Mouse (Mus musculus): Measurements from ENCODE around the gene Olfr1441. TPM values are rescaled to one million over a fixed set of nuclear protein-coding genes. Genes with fewer than 3 reads are reported as not detected.

Olfr1441 gene
- total RNA-seq, 2 experiments from 2014 or later, result not detected

DNA sequence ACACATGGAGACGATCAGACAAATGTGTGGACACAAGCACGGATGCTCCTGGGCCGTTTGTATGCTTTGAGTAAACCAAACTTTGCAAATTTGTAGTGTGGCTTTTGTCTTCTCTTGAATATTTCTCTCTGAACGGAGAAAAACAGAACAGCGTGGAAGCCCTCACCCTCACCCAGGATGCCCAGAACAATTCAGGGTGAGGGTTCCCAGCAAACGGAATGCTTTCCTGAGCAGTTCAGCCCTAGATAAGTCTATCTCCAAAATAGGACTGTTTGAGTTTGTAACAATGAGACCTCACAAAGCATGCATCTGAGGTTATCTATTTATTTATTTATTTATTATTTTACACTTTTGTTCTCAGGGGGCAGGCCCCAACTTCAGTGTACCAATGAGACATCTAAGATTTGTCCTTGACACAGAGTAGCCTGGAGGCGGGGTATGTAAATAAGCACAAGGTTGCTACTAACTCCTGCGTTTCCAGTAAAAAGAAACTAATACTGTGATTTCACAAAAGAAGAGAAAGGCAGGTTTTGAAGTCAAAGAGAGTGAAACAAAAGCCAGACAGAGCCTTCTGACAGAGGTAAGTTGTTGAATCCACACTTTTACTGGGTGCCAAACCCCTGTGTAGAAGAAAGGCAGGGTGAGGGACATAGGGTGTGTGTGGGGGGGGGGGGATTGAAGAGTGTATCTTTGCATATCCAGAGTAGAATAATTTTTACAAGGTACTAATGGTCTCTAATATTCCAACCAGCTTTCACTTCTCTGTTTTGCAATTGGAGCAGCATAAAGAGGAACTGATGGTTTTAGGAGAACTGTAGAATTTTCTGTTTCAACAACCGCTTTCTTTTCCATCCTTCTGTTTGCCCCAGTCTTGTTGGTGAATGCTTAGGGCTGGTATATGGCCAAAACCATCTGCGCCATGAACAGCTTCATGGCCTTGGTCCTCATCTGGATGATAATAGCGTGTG lies 43.3 kb downstream of the Olfr1441 start, which contains the start of gene Mpeg1:
TSS of gene Mpeg1 (plus strand) at position 498 of the 968 bp plus-strand sequence.
- intact Hi-C loops (cut with DNase I), result no loop called here
- no peak for DNase-seq

DNA sequence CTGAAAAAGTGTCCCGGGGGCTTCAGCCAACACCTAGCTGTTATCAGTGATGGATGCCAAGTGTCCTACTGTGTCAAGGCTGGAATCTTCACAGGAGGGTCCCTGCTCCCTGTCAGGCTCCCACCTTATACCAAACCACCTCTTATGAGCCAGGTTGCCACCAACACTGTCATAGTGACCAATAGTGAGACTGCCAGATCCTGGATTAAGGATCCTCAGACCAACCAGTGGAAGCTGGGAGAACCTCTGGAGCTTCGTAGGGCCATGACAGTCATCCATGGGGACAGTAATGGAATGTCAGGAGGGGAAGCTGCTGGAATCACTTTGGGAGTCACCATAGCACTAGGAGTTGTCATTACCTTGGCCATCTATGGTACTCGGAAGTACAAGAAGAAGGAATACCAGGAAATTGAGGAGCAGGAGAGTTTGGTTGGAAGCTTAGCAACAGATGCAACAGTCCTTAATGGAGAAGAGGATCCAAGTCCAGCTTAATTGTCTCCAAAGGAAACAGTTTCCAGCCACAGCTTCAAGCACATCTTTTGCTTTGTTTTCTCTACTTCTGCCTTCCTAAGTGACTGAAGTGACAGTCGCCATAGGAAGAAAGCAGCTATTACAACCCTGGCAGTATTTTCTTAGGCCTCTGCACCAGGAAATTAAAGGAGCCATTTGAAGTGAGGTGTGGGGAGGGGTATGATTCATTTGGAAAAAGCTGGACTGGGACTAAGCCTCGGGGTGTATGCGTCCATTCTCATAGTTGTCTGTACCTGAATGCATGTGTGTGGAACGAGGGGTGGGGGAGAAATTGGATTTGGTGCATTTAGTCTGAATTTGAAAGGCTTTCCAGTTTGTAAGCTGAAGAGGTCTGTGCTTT lies 45.9 kb downstream of the Olfr1441 start:
- no peak for DNase-seq
- intact Hi-C loops (cut with DNase I), result no loop called here

DNA sequence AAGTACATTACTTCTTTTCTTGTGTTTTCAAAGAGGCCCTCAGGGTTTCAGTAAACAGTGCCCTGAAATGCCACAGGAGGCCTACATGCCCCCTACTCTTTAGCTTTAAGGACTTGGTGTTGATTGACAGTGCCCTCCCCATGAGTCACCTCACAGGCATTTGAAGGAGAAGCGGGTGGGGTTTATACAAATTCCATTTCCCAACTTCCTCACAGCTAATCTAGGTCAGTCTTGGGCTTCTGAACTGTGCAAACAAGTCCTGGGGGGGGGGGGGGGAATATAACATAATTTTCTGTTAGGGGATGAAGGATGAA lies 46.4 kb downstream of the Olfr1441 start:
- DNase-seq, result no peak
- intact Hi-C loops (cut with DNase I), result no loop called here

DNA sequence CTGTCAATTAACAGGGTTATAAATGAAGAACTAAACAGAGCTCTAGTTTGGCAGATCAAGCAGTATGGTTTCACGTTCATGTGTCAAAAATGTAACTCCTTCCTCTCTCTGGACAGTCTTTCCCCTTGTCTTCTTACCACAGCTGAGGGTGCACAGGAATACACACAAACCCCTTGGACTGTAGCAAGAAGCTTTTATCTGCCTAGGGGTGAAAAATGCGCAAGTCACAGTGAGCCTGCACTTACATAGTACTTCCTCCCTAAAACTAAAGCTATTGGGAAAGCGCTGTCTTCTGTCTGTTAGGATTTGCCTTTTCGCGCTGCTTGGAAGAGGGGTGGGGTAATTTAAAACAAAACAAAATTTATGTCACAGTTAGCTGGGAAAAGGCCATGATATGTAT lies 46.9 kb downstream of the Olfr1441 start:
- intact Hi-C loops (cut with DNase I), result no loop called here

DNA sequence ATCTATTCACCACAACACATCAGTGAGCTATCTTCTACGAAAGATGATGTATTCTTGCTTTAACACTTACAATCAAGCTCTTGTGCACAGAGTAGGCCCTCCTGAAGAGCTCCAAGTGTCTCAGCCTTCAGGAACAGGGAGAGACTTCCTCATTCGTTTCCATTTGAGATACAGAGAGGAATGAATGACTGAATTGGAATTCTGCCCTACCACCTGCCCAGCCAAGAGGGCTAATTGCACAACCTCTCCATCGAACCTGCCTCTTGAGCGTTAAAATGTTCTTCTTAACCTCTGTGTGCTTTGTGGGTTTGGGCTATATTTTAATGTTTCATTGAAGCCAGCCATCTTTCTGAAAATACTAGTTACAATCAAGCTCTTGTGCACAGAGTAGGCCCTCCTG lies 47.4 kb downstream of the Olfr1441 start:
- intact Hi-C loops (cut with DNase I), result loop anchor here (5.0 kb wide), 2 partner anchors 32 to 38 kb away; partner anchors contain the start of gene Dtx4

More for the DNA sequence above, 46.9 kb downstream of the Olfr1441 start:
- no peak for DNase-seq

DNA sequence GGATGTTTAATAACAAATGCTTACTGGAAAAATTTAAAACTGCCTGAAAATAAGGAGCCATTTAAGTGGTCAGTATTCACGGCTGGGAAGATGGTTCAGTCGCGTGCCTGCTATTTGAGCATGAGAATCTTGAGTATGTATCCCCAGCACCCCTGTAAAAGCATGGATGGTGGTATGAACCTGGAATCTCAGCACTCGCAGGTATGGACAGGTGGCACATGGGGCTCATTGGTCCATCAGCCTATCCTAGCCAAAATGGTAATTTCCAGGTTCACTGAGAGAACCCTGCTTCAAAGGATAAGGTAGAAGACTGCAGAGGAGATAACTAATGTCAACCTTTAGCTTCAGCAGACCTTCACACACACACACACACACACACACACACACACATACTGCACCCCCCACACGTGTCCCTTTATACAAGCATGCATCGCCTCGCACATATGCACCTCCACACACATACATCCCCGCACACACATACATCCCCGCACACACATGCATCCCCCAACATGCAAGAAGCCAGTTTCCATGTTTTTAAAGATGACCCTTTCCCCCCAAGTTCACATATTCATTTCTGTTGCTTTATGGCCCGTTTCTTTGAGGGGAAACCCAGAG lies 48.4 kb downstream of the Olfr1441 start:
- intact Hi-C loops (cut with DNase I), result loop anchor here (2.0 to 5.0 kb wide), 3 partner anchors 33 to 125 kb away; partner anchors contain the start of gene Dtx4

More for the DNA sequence above, 47.4 kb downstream of the Olfr1441 start:
- no peak for DNase-seq

DNA sequence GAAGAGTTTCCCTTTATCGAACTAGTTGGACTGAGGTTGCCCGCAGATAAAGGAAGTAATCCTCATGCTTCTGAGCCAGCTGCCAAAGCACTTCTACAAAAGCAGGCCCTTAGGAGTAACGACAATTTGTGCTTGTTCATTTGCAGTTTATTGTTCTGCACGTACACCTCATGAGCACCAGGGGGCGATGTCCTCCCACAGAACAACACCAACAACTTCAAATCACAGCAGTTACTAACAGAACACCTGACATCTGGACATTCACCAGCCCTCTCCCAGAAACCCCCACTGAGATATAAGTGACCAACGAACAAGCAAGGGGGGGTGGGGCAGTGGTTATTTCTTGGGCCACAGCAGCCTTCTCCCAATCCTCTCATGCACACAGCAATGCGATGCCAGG lies 49.0 kb downstream of the Olfr1441 start:
- peak; percentile 64 to 69 for DNase-seq
- intact Hi-C loops (cut with DNase I), result loop anchor here (2.0 to 5.0 kb wide), 3 partner anchors 34 to 125 kb away; partner anchors contain the start of gene Dtx4

More for the DNA sequence above, 48.4 kb downstream of the Olfr1441 start:
- DNase-seq, result no peak

DNA sequence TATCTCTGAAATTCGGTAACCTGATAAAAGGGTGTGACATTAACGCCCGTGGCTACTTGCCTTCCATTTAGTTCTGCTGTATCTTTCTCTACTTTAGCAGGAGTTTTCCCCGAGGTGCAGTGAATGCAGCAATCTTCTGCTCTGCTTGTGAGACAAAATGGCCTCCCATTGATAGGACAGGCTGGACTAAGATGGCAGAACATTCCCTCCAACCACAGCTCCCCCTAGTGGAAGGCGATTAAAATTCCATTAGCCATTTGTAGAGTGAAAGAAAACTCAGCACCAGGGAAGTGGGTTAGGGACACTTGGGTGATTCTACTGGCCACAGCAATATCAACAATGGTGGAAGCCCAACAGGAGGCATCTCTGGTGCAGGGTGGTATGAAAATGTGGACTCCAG lies 50.2 kb downstream of the Olfr1441 start:
- intact Hi-C loops (cut with DNase I), result loop anchor here (2.0 to 5.0 kb wide), 3 partner anchors 35 to 123 kb away; partner anchors contain the start of gene Dtx4
- peak in 1 of 2 experiments; percentile 60 for DNase-seq

DNA sequence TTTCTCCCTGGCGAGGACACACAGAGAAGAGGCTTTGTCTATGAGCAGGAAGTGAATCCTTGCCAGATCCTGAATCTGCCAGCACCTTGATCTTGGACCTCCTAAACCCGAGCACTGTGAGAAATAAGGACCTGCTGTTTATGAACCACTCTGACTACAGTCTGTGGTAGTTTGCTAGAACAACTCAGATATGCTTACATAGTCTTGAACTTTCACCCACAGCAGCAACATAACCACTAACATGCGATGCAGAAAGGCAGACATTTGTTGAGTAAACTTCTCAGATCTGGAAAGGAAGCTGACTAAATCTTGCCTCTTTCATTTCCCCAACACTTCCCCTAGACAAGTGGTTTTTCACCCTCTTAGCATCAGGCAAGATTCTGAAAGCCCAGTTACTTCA lies 54.6 kb downstream of the Olfr1441 start:
- no peak for DNase-seq
- intact Hi-C loops (cut with DNase I), result no loop called here

DNA sequence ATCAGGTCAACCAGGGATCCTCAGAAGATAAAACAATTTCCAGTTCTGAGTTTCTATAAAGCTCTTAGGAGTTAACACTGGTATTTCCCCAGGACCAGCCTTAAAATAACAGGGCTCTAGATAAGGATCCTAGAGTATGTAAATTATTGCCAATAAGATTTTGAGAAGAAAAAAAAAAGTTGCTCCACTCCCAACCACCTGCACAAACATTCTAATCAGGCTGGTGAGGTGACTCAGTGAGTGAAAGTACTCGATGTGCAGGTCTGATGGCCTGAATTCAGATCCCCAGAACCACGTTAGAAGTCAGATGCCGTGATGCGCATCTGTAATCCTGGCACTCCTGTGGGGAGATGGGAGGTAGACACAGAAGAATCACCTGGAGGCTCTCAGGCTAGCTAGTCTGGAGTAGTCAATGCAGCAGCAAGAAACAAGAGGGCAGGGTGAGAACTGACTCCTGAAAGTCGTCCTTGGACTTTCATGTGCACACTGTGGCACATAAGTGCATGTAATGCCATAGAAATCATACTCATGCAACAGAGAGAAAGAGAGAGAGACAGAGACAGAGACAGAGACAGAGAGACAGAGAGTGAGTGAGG lies 55.2 kb downstream of the Olfr1441 start:
- intact Hi-C loops (cut with DNase I), result no loop called here
- no peak for DNase-seq

Other genes starting within 250 kb of the Olfr1441 start
- gene Olfr1555-ps1, start 247.3 kb upstream of the Olfr1441 start, total RNA-seq (2021), result not detected
- gene Olfr1431, start 216.8 kb upstream of the Olfr1441 start, total RNA-seq (2021), result not detected
- not detected for gene Olfr1432, start 184.8 kb upstream of the Olfr1441 start, total RNA-seq (2021)
- gene Olfr262, start 175.8 kb upstream of the Olfr1441 start, total RNA-seq (2021), result not detected
- not detected for gene Olfr235, start 156.4 kb upstream of the Olfr1441 start, total RNA-seq (2021)
- gene Olfr1434, start 137.6 kb upstream of the Olfr1441 start, total RNA-seq (2021), result not detected
- gene Olfr1436, start 118.3 kb upstream of the Olfr1441 start, total RNA-seq (2021), result not detected
- gene Olfr1437, start 92.3 kb upstream of the Olfr1441 start, total RNA-seq (2021), result not detected
- gene Olfr1438-ps1, start 81.5 kb upstream of the Olfr1441 start, total RNA-seq (2021), result not detected
- gene Olfr1440, start 30.2 kb upstream of the Olfr1441 start, total RNA-seq (2021), result not detected
- not detected for gene Pfpl, start 10.5 kb downstream of the Olfr1441 start, total RNA-seq (2021)
- 1 to 10 TPM; 6.6 to 7.1 TPM for gene Mpeg1, start 43.3 kb downstream of the Olfr1441 start, total RNA-seq (2021)
- gene Dtx4, start 84.0 kb downstream of the Olfr1441 start, total RNA-seq (2021), result 1 to 10 TPM; 7.6 to 9.7 TPM
- 1 to 10 TPM; 5.8 to 7.3 TPM for gene Fam111a, start 128.3 kb downstream of the Olfr1441 start, total RNA-seq (2021)
- not detected for gene Gm4952, start 182.5 kb downstream of the Olfr1441 start, total RNA-seq (2021)
- not detected for gene Glyat, start 215.9 kb downstream of the Olfr1441 start, total RNA-seq (2021)

Data from heart, postnatal 14 days (tissue).